Mouse (Mus musculus) gastrocnemius, postnatal 10 days (tissue): ENCODE measurements around the gene Gjc2. TPM values are rescaled to one million over a fixed set of nuclear protein-coding genes. Genes with fewer than 3 reads are reported as not detected.

ENCODE experiments used
- DNase-seq: peaks from one replicate; pipeline ENCODE4 v3.0.0; 2021; ENCODE audit warnings: mixed read lengths
- total RNA-seq, 2 experiments: library from RNA; stranded (reverse); gene quantifications; 2 replicates each; pipeline ENCODE4 v1.2.3; 2021

The Gjc2 gene
- total RNA-seq, 2 experiments from 2014 or later: 0.78 to 1.2 TPM

DNA sequence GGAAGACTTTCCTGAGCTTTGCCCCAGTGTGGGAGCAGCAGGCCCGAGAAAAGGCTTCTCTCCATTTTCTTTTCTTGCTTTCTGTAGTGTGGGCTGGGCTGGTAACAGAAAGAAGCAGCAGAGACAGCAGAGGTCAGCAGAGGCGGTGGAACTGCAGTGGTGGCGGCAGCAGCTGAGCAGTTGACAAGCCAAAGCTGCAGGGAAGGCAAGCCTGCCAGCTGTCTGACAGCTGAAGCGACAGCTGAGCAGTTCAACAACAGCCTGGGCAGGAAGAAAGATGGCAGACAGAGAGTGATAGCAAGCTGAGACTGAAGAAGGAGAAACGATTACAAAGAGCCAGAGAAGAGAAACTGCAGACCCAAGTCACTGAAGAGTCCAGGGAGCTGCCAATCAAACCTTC, 21.6 kb downstream of the Gjc2 start:
- peak; percentile 57 for DNase-seq

DNA sequence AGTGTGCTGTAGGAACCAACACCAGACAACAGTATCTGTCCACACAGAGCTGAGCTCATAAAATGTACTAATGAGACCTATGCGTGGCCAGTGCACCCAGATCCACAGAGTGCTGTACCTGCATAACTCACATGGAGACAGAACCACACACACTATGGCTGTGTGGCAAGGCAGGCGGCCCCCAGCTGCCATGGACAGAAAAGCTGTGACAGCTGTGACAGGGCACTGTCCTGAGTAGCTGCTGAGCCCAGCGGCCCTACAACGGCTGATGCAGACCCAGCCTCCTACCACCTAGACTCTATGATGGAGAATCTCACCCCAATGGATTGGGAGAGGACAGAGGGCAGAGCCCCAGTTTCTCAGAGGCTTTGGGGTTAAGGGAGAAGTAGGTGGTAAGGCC, 23.5 kb downstream of the Gjc2 start:
- no peak for DNase-seq

DNA sequence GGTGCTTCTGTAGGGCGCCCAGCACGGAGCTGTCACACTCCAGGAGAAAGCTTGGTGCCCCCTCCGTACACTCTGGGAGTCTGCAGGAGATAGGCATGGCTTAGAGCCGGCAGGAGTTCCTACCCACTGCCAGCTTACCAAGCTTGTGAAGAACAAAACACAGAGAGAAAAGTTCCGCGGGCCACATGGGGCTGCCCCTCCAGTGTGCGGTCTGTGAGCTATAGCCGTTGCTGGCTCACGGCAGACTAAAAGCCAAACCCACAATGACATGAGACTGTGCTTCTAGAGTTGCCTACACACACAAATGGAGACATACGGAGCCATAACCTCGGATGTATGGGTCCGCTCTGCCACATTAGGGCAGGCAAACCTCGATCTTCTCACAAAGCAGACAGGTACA, 23.9 kb downstream of the Gjc2 start:
- no peak for DNase-seq

DNA sequence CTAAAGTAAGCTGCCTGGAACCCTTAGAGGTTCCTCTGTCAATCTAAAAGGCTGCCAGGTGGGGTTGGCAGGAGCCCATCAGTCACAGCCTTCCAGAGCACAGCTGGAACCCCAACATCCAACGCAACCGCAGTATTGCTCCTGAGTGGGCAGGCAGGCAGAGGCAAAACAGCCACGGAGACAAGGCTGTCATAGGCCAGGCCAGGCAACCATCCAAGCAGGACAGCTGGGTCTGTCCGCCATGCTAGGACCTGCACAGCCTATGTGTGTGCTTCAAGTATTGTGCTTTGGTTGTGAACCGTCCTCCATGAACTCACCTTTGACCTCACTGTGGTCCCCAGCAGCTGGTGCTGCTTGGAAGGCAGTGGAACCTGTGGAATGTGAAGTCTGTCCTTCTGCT, 27.1 kb downstream of the Gjc2 start:
- peak; percentile 47 for DNase-seq

DNA sequence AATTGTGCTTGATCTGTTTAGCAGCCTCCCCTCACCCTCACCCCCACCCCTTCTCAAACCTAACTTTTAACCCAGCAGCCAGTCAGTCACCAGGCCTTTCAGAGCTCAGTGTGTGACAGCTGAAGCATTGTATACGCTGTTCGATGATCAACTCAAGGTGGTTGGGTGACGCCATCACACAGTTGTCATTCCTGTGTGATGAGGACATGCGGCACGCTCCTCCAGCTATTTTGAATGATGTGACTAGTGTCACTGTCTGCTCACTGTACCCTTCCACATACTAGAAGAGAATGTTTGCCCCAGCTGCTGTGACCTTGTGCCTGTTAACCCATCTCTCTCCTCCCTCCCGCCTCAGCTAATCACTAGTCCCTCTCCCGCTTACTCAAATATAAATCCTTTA, 28.8 kb downstream of the Gjc2 start:
- DNase-seq: no peak

DNA sequence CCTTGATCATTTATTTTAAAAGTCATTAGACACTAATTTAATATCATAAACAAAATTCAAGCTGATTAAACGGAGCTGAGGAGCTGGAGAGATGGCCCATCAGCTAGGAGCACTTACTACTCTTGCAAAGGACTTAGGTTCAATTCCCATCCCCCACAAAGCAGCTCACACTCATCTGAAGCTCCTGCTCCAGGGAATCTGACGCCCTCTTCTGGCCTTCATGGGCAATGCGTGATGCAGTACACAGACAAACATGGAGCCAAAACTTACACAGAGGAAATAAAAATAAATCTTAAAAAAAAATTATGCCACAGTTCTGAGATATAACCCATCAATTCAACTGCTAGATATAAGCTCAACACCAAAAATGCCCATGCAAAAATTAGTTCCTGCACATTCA, 31.3 kb downstream of the Gjc2 start:
- no peak for DNase-seq

DNA sequence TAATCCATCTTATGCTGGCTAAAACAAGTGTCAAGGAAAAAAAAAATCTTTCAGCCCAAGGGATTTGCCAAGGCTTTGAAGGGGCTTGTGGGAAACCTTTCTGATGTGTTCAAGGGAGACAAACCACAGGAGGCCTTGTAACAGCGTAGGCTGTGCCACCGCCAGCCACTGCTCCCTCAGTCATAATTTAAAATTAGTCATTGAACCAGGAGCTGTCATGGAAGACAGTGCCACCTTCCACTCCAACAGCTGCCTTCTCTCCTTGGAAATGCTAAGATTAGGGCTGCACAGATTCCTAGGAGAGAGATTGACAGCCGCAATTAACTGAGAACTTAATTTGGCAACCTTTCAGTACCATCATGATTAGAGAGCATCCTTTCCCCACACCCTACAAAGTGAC, 33.7 kb downstream of the Gjc2 start:
- DNase-seq: no peak

DNA sequence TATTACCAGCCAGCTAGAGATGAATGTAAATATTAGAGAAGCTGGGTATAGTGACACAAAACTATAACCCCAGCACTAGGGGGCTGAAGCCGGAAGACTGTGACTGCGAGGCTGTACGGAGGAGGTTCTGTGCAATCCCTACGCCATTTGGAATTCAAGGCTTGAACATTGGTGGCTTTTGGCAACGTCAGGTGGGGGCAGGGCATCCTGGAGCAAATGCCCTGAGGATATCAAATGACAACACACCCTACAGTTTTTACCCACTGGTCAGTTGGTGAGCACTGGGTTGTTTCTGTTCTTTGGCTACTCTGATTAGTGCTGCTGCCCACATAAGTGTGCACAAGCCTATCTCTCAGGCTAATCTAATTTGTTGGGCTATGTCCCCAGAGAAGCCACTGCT, 40.1 kb downstream of the Gjc2 start:
- no peak for DNase-seq

DNA sequence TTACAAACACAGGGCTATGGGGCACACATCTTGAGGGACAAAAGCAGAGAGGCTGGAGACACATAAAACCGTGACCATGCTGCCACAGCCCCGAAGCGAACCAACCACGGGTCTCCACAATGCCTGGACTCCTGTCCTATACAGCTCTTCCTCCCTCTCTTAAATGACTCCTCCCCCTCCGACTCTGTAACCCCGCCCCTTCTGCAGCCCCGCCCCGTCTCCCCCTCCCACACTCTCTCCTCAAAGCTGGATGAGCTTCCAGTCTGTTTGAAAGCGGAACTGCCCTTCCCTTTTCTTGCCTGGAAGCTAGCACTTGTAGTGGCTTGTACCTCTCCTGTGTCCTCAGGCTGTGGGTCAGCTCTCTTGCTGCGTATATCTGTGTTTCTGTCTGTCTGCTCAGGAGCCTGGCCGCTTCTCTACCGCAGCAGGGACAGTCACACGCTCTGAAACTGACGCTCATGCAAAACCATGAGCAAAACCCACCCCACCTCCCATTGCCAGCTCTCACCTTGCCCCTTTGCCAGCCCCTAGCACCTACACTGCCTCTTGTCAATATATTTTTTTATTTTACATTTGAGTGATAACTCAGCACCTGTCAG, 41.1 kb downstream of the Gjc2 start:
- no peak for DNase-seq

DNA sequence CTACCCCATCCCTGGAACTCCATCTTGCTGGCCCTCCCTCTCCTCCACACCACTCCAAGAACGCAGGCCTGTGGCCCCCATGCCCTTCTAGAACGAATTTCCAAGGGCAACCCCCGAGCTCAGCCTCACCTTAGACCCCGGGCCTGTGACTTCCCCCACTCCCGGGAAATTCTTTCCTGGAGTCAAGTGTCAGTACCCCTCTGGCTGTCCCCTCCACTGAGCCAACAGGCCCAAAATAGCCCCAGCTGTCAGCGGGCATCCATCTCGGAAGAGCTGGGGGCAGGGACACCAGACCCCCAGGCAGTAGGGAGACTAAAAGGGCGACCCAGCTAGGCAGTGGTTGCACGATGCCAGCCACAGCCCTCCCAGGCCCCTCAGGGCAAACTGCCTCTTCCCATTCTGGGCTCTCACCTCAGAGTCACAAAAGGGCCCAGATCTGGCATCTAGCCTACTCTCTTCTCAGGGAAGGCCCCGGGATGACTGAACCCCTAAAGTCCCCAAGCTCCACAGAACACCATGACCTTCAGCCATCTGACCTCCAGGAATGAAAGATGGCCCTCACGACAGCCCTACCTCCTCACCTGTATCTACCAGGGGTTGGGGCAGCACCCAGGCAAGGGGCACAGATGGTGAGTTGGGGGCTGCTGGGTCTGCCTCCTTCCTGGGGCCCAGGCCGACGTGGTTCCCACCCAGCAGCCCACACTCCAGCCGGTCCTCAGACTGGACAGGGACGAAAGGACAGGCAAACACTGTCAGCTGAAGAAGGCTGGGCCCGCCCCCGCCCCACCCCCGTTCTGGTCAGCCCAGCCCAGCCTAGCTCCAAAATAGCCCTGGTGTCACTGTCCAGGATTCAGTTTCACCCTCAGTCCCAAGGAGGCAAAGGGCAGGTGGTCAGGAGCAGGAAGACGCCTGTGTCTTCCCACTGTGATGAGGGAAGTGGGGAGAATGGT, 44.2 kb downstream of the Gjc2 start:
- peak; percentile 49 for DNase-seq

DNA sequence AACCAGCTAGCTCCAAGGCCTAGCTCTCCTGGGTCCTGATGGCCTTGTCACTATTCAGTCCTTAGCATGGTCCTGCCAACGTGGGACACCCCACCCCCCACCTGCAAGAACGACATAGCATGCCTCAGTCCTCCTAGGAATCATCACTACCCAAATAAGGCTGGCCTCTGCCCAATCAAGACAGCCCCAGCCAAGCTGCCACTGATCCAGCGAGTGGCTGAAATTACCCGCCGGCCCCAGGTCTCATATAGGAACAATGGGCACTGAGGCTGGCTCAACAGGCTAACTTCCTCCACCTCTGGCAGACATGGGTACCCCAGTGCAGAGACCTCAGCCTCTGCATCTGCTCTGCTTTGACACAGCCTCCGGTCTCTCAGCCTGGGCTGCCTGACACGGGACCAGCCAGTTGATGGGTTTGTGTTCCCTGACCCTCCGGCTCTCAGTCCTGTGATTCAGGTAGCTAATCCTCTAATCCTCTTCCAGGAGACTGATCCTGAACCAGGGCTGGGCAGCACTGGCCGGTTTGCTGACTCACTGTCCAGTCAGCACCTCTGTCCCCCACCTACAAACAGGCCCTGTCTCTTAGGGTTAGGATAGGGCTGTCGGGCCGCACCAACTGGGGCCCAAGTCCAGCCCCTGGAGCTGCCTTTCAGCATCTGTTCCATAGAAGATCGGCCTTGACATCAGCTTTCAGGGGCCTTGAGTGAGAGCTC, 45.9 kb downstream of the Gjc2 start:
- no peak for DNase-seq

DNA sequence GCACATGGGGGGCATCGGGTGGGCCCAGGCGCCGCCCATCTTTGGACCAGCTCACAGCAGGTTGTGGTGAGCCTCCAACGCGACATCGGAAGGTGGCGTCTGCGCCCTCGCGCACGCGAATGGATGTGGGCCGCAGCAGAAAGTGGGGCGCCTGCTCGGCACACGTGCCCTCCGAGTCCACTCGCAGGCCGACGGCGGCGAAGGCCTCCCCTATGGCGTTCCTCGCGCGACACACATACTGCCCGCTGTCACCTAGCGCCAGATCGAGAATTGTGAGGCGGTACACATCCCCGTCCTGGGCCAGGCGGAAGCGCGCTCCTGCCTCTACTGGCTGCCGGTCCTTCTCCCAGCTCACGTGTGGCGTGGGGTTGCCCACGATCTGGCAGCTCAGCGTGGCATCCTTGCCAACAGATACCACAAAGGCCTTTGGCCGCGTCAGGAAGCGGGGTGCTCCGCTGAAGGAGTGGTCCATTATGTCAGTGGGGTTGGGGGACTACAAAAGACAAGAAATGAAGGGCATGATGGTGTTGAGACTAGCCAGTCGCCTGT, 47.0 kb downstream of the Gjc2 start, which contains the start of gene Obscn:
TSS of gene Obscn (minus strand) at position 499 of the 549 bp plus-strand sequence.
- DNase-seq: no peak

DNA sequence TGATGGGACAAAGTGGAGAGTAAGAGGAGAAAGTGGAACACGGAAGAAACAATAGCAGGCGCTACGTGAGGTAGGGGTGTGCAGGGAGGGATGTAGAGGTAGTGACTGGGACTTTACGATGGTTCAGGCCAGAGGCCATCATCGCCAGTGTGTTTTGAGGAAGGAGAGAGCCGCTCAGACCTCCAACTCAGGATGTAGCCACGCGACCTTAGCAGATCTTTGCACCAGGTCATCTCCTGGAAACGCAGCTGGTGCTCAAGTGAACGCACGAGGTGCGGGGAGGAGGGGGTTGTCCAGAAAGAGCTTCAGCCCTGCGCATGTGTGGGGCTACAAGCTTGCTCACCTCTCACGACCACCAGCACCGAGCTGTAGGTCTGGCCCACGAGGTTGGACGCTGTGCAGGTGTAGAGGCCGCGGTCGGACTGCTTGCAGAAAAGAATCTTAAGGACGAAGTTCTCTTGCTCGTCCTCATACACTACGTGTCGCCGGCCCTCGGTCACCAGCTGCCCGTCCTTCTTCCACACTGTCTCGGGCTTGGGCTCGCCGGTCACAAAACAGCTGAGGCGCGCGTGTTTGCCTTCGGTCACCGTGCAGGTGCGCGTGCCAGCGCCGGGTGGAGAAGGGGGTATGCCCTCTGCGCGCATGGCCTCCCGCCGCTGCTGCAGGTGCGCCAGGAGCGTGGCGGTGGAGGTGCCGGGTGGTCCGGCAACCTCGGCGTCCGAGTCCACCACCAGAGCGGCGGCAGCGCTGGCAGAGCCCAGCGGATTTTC, 47.8 kb downstream of the Gjc2 start:
- DNase-seq: peak; percentile 29

DNA sequence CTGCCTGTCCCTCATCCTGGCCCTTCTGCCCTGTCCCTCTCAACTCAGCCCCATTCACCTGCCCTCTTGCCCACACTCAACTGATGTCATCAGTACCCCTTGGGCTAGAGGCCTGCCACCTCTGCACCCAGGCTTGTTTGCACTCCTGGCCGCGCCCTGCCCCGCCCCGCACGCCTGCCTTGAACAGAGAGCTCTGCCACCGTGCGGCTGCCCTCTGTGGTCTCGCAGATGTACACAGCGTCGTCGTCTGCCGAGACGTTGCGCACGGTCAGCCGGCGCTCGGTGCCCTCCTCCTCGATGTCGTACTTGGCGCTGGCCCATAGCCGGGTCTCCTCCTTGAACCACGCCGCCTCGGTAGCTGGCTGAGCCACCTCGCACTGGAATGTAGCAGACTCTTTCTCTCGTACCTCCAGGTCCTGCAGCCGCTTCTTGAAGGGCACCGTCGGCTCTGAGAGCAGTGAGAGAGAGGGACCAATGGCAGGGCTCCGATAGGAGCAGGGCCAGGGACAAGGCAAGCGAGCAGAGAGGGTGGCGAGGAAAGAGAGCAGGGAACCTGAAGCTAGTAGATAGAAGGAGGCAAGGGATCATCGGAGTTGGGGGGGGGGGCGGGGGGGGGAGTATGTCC, 48.5 kb downstream of the Gjc2 start:
- no peak for DNase-seq

DNA sequence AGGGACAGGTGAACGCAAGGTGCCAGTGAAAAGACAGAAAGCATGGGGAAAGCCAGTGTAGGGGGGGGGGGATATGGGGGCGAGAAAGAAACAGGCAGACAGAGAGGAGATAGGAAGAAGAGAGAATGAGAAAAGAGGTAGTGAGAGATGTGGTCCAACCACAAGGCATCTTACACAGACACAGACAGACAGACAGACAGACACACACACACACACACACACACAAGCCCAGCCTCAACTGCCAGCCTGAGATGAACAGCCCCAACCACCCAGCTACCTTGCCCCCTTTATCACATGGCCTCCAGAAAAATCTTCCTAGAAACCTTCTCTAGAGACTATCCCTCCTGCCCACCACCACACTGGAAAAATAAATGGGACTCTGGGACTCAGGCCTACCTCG, 50.9 kb downstream of the Gjc2 start:
- DNase-seq: no peak

DNA sequence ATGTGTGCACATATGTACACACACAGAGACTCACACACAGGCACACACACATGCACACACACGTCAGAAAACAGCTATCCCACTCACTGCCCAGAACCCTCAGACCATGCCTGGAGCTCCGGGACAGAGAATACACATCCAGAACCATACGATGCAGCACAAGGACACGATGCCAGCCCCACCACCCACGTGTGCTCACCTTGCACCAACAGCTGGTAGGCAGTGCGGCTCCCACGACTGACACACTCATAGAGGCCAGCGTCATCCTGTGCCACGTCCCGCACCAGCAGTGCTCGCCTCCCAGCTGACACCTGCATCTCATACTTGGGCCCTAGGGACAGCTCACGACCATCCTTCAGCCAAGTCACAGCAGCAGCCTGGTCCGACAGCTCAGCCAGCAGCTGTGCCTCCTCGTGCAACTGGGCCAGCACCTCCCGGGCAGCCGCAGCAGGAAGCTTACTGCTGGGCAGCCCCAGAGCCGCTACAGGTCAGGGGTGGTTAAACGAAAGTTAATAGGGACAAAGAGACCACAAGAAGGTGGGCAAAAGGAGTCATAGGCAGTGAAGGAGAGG, 51.6 kb downstream of the Gjc2 start:
- DNase-seq: no peak

DNA sequence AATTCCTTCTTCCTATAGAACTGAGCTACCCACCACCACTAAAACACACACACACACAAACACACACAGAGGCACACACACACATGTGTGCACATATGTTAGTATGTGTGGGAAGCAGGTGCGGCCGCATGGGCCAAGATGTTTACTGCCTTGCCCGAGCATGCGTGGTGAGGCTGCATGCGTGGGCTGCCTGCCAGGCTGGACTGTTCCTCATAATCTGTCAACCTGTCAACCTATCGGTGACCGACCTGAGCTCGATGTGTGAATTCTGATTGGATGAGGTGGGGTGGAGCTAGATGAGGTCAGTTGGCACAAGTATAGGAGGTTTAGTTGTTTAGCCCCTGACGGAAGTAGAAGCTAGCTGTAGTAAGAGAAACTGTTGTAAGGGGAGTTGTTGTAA, 52.2 kb downstream of the Gjc2 start:
- no peak for DNase-seq
